In the genomic region with DNA sequence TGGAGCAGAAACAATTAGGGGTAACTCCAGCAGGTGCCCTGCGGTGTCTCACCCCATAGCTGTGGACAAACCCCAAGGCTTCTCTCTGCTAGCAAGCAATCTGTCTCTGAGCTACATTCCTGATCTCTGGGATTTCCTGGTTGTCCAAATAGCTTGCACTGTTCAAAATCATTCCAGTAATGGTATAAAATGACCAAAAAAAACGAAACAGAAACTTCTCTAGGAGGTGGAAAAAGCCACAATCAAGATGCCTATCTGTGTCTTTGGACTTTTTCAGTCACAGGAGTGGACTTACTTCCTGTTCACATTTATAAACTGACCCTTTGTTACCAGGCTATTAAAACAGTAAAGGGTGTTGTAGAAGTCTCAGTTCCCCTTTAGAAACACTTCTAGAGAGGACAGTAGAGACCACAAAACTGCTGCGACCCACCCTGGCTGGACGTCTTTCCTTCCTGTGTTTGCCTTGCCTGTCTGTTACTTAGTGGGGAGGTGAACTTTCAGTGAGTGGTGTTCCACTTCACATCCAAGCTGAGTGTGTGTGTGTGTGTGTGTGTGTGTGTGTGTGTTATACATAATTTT, we compare ENCODE assay signal across 8 mouse cellular contexts. TPM values are rescaled to one million over a fixed set of nuclear protein-coding genes. Genes with fewer than 3 reads are reported as not detected.
DNase-seq lines count a peak whose midpoint lies in the region; ATAC-seq and TF ChIP-seq lines count a peak whose summit lies in the region.

No protein-coding gene starts in this region.

- 58% methylated on average over 4 of the region's 4 CpGs for WGBS in heart, embryonic 13.5 days
- 76% methylated on average over 4 of the region's 4 CpGs for WGBS in midbrain, embryonic 15.5 days

- peaks cover 64% of the 10 kb centered on the region for H3K27me3 ChIP-seq in heart, embryonic 13.5 days (replicated peaks)
- H3K27me3 ChIP-seq in midbrain, embryonic 15.5 days (replicated peaks): 0 out of 2 replicates have a peak, but pooled peaks cover 9% of the 10 kb centered on the region

- no peak for TF ChIP-seq POLR2A in bone marrow macrophage, adult 2 months (IDR thresholded peaks at IDR 0.05; ENCODE audit: borderline replicate concordance, low read depth, low read length)

- no peak overlapping the region for H3K27ac ChIP-seq in heart, embryonic 13.5 days (replicated peaks)
- H3K27ac ChIP-seq in bone marrow macrophage, adult 2 months (ENCODE audit: insufficient read depth, low read depth, low read length): peak overlapping the region; percentile 85
- H3K27ac ChIP-seq in midbrain, embryonic 15.5 days: peak overlapping the region; percentile 72; the same call in 1 of the 2 replicates

- no peaks in the 10 kb centered on the region for H3K36me3 ChIP-seq in heart, embryonic 13.5 days
- no peaks in the 10 kb centered on the region for H3K36me3 ChIP-seq in midbrain, embryonic 15.5 days (replicated peaks)

- no peak for ATAC-seq in heart, embryonic 13.5 days (ENCODE audit: extremely low read depth, insufficient number of reproducible peaks, low FRiP score, low TSS enrichment)
- ATAC-seq in midbrain, embryonic 15.5 days (replicated peaks): no peak; the same call in 1 of the 2 replicates

- TF ChIP-seq CTCF in bone marrow macrophage, adult 2 months (IDR thresholded peaks at IDR 0.05; ENCODE audit: low read depth, low read length): no peak

- peak overlapping the region; percentile 38 for H3K4me3 ChIP-seq in heart, embryonic 13.5 days
- H3K4me3 ChIP-seq in bone marrow macrophage, adult 2 months (ENCODE audit: insufficient read depth, low read length): peak overlapping the region; percentile 46
- H3K4me3 ChIP-seq in midbrain, embryonic 15.5 days: peak overlapping the region; percentile 47

- no peaks in the 10 kb centered on the region for H3K9me3 ChIP-seq in heart, embryonic 13.5 days
- no peaks in the 10 kb centered on the region for H3K9me3 ChIP-seq in midbrain, embryonic 15.5 days

- H3K4me1 ChIP-seq in heart, embryonic 13.5 days: peaks cover 9% of the 10 kb centered on the region
- peaks cover 33% of the 10 kb centered on the region for H3K4me1 ChIP-seq in bone marrow macrophage, adult 2 months (ENCODE audit: control insufficient read depth, insufficient read depth, low read length)
- peaks cover 19% of the 10 kb centered on the region for H3K4me1 ChIP-seq in midbrain, embryonic 15.5 days

- 0 out of 2 replicates have a peak overlapping the region, but pooled peaks have one; percentile 53 for H3K9ac ChIP-seq in heart, embryonic 13.5 days
- H3K9ac ChIP-seq in midbrain, embryonic 15.5 days: peak overlapping the region; percentile 56; the same call in 1 of the 2 replicates

- DNase-seq in heart, adult 11 months: no peak
- DNase-seq in induced T-regulatory cell, adult 2 months (ENCODE audit: low read depth): peak; percentile 50
- no peak for DNase-seq in frontal cortex, adult 2 months (ENCODE audit: extremely low spot score in 1 of 2, low spot score in 1 of 2)
- no peak for DNase-seq in embryo, embryonic 10 days (ENCODE audit: low spot score)
- DNase-seq in thymus, postnatal 36 days: no peak

- H3K4me2 ChIP-seq in heart, embryonic 13.5 days: peak overlapping the region; percentile 69
- H3K4me2 ChIP-seq in midbrain, embryonic 15.5 days: peak overlapping the region; percentile 80

RNA-seq across cellular contexts. Expression of a gene that starts 0.7 kb away (rescaled TPM):
- polyA plus RNA-seq in heart, embryonic 13.5 days (2015; fragmentation: Nextera tagmentation; extraction: Ambion mirVana): 0.18 TPM in 1 of 2 replicates, not detected in the other
- 24.5 and 26.9 TPM in 2 replicates for polyA plus RNA-seq in bone marrow macrophage, adult 2 months (2012; ENCODE audit: insufficient read depth, insufficient read length, missing spikeins)
- 9.0 and 9.3 TPM in 2 replicates for polyA plus RNA-seq in midbrain, embryonic 15.5 days (2015; fragmentation: Nextera tagmentation; extraction: Ambion mirVana)
- polyA plus RNA-seq in frontal cortex, adult 2 months (2012; rRNA removed): 35.2 and 39.0 TPM in 2 replicates

RNA-seq across cellular contexts. Expression of a gene that starts 18.8 kb away (rescaled TPM):
- 35.9 and 43.2 TPM in 2 replicates for polyA plus RNA-seq in heart, embryonic 13.5 days (2015; fragmentation: Nextera tagmentation; extraction: Ambion mirVana)
- polyA plus RNA-seq in bone marrow macrophage, adult 2 months (2012; ENCODE audit: insufficient read depth, insufficient read length, missing spikeins): 20.1 and 24.2 TPM in 2 replicates
- 123 and 126 TPM in 2 replicates for polyA plus RNA-seq in midbrain, embryonic 15.5 days (2015; fragmentation: Nextera tagmentation; extraction: Ambion mirVana)
- 63.3 and 64.0 TPM in 2 replicates for polyA plus RNA-seq in frontal cortex, adult 2 months (2012; rRNA removed)

RNA-seq across cellular contexts. Expression of a gene that starts 43.5 kb away (rescaled TPM):
- 0.41 and 1.2 TPM in 2 replicates for polyA plus RNA-seq in heart, embryonic 13.5 days (2015; fragmentation: Nextera tagmentation; extraction: Ambion mirVana)
- not detected in 2 replicates for polyA plus RNA-seq in bone marrow macrophage, adult 2 months (2012; ENCODE audit: insufficient read depth, insufficient read length, missing spikeins)
- polyA plus RNA-seq in midbrain, embryonic 15.5 days (2015; fragmentation: Nextera tagmentation; extraction: Ambion mirVana): 0.14 TPM in 2 replicates
- polyA plus RNA-seq in frontal cortex, adult 2 months (2012; rRNA removed): 0.65 and 0.74 TPM in 2 replicates

RNA-seq across cellular contexts. Expression of a gene that starts 50.7 kb away (rescaled TPM):
- 11.2 and 11.6 TPM in 2 replicates for polyA plus RNA-seq in heart, embryonic 13.5 days (2015; fragmentation: Nextera tagmentation; extraction: Ambion mirVana)
- not detected in 2 replicates for polyA plus RNA-seq in bone marrow macrophage, adult 2 months (2012; ENCODE audit: insufficient read depth, insufficient read length, missing spikeins)
- 9.7 and 10.1 TPM in 2 replicates for polyA plus RNA-seq in midbrain, embryonic 15.5 days (2015; fragmentation: Nextera tagmentation; extraction: Ambion mirVana)
- 34.9 and 42.6 TPM in 2 replicates for polyA plus RNA-seq in frontal cortex, adult 2 months (2012; rRNA removed)

RNA-seq across cellular contexts. Expression of a gene that starts 55.3 kb away (rescaled TPM):
- polyA plus RNA-seq in heart, embryonic 13.5 days (2015; fragmentation: Nextera tagmentation; extraction: Ambion mirVana): 0.04 TPM in 2 replicates
- polyA plus RNA-seq in bone marrow macrophage, adult 2 months (2012; ENCODE audit: insufficient read depth, insufficient read length, missing spikeins): 0.16 TPM in 1 of 2 replicates, not detected in the other
- polyA plus RNA-seq in midbrain, embryonic 15.5 days (2015; fragmentation: Nextera tagmentation; extraction: Ambion mirVana): not detected in 2 replicates
- polyA plus RNA-seq in frontal cortex, adult 2 months (2012; rRNA removed): 3.5 TPM in 2 replicates
